Mouse (Mus musculus) thymus, adult 2 months (tissue): Measurements from ENCODE around the gene Gfpt1.

Experiments
- CTCF ChIP-seq: fragments of 200-500 bp; IDR thresholded peaks from 2 replicates; pipeline ENCODE4 v1.5.1; 2012; ENCODE audit warnings: mild to moderate bottlenecking, control low read depth, low read length, moderate library complexity, borderline replicate concordance; ENCODE audit not compliant: control insufficient read depth, poor library complexity, insufficient read depth; ENCODE audit errors: extremely low read depth
- POLR2A ChIP-seq: fragments of 200-500 bp; IDR thresholded peaks from 2 replicates; pipeline ENCODE4 v1.6.1; 2012; ENCODE audit warnings: mild to moderate bottlenecking, low read length, control low read depth, moderate library complexity; ENCODE audit not compliant: control insufficient read depth, poor library complexity, insufficient read depth; ENCODE audit errors: extremely low read depth

DNA sequence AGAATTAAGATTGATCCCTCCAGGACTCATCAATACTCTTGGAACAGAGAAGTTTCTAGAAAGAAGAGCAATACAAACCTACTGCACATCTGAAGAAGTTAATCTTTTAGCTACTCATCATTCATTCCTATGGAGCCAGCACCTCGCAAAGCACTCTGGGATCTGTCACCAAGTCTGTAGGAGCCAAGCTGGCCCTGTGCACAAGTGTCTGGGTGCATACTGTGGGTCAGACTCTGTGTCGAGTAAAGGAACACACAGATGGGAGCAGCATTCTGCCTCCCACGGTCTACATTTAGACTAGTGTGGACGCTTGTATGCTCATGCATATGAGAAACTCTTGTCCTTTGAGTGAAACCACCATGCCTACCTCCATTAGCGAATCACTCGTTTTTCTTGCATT, 45.3 kb upstream of the Gfpt1 start:
- no peak for TF ChIP-seq POLR2A
- no peak for TF ChIP-seq CTCF
